Mouse (Mus musculus): Measurements from ENCODE around the gene Fyn. TPM values are rescaled to one million over a fixed set of nuclear protein-coding genes. Genes with fewer than 3 reads are reported as not detected.

Fyn gene
- polyA plus RNA-seq (2015; fragmentation: Nextera tagmentation; extraction: Ambion mirVana) = 72.7 and 79.1 TPM in 2 replicates

- peak within 1 kb of the TSS; percentile 96 for H3K9ac ChIP-seq
- peak within 1 kb of the TSS; percentile 96 for H3K27ac ChIP-seq (replicated peaks)
- peak within 1 kb of the TSS; percentile 81 for H3K4me2 ChIP-seq
- peaks cover 34% of the 10 kb centered on the region for H3K4me1 ChIP-seq (replicated peaks)
- no peaks in the 10 kb centered on the region for H3K27me3 ChIP-seq
- ATAC-seq (ENCODE audit: low FRiP score, low read depth) = no peak
- no peaks in the 10 kb centered on the region for H3K9me3 ChIP-seq
- H3K36me3 ChIP-seq = no peaks in the 10 kb centered on the region
- 33% methylated on average over 8 of the region's 8 CpGs for WGBS
- H3K4me3 ChIP-seq = peak within 1 kb of the TSS; percentile 76
Observed at GRCm38 (mm10) chr10:39368572-39369135, at the start of gene Fyn. Gene Fyn, plus strand, starts transcription at chr10:39368855.

DNA sequence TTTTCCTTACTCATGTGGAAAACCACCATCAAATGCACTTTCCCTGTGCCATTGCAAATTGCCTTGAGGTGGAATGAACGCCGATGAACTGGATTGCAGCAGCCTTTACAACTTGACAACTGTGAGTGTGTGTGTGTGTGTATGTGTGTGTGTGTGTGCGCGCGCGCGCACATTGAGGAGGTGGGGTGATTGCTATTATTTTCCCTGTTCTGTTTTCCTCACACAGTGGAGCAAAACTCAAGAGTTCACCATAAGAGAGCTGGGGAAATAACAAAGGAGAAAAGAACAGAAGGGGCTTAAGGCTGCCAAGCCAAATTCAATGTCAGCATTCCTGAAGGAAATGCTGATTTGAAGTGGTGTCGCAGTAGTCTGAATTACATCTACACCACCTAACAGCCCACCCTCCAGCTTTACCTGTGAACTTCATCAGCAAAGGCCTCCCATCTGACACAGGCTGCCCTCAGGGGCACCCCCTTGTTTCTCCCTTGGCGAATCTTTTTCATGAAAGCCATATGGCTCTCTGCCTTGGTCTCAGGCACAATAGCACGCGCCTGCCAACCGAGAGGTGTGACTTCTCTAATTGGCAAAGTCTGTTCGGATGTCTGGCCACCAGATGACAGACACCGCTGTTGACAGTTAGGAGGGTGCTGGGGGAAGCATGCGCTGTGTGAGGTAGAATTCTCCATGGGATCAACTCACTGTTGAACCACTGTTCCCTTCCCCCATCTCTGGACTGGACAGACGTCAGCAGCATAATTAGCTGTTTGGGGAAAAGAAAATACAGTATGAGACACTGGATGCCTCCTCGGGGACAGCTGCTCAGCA lies 47.6 kb upstream of the Fyn start:
- no peak overlapping the region for H3K9ac ChIP-seq

DNA sequence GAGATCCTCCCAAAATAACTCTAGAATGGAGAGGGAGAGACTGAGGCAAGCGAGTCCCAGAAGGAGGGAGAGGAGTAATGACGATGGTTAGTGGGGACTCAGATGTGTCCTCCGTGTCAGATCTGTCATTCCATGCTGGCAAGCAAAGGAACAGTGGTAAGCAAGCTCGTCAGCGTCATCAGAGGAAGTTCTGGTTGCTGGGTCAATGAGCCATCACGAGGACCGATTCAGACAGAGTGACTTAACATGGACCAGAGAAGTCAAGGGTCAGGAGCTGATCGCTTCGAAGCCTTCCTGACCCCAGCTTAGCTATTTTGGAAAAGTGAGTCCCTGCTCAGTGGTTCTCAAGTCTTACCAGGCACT lies 47.1 kb upstream of the Fyn start:
- no peak overlapping the region for H3K4me3 ChIP-seq
- no peak overlapping the region for H3K27ac ChIP-seq (replicated peaks)
- H3K27me3 ChIP-seq = no peaks in the 10 kb centered on the region
- H3K9me3 ChIP-seq = no peaks in the 10 kb centered on the region
- peak; percentile 44; the same call in 1 of the 2 replicates for ATAC-seq (ENCODE audit: low FRiP score, low read depth)
- peaks cover 9% of the 10 kb centered on the region; the same call in 1 of the 2 replicates for H3K4me1 ChIP-seq (replicated peaks)
- H3K9ac ChIP-seq = no peak overlapping the region
- 51% methylated on average over 9 of the region's 9 CpGs for whole genome bisulfite sequencing
- no peaks in the 10 kb centered on the region for H3K36me3 ChIP-seq
- peak overlapping the region; percentile 1; the same call in 1 of the 2 replicates for H3K4me2 ChIP-seq

More for the DNA sequence above, 47.6 kb upstream of the Fyn start:
- Histone ChIP-seq H3K9me3 (no peaks in the 10 kb centered on the region), H3K27ac (replicated peaks) (0 out of 2 replicates have a peak overlapping the region, but pooled peaks have one; percentile 7), H3K36me3 (no peaks in the 10 kb centered on the region), H3K4me1 (replicated peaks) (peaks cover 9% of the 10 kb centered on the region; the same call in 1 of the 2 replicates), H3K27me3 (no peaks in the 10 kb centered on the region), H3K4me2 (peak overlapping the region; percentile 1; the same call in 1 of the 2 replicates), H3K4me3 (no peak overlapping the region)
- WGBS = 49% methylated on average over 17 of the region's 17 CpGs
- ATAC-seq (ENCODE audit: low FRiP score, low read depth) = peak; percentile 79

- ATAC-seq (ENCODE audit: low FRiP score, low read depth) = no peak
- Histone ChIP-seq H3K9me3 (no peaks in the 10 kb centered on the region), H3K27ac (replicated peaks) (0 out of 2 replicates have a peak overlapping the region, but pooled peaks have one; percentile 38), H3K4me3 (no peak overlapping the region), H3K9ac (no peak overlapping the region), H3K27me3 (no peaks in the 10 kb centered on the region), H3K4me1 (replicated peaks) (peaks cover 9% of the 10 kb centered on the region; the same call in 1 of the 2 replicates), H3K36me3 (no peaks in the 10 kb centered on the region), H3K4me2 (no peak overlapping the region)
- WGBS = 64% methylated on average over 4 of the region's 4 CpGs
Observed at GRCm38 (mm10) chr10:39322143-39322542, 46.5 kb upstream of the Fyn start.

DNA sequence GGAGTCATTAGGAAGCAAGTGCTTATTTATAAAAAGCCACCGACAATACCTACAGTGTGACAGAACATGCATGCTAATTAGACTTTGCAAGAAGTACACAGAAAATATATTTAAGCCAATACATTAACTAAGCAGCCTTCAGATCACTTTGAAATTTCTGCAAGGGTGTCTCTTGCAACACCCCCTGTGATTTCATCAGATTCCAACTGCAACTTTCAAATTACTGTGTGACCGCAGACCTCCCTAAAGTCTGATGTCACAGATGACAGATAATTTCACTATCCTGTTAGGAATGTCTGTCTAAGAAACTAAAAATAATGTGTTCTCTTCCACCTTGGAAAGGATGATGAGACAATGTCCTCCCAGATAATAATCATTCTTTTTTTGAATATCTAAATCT lies 44.4 kb upstream of the Fyn start:
- no peak for ATAC-seq (ENCODE audit: low FRiP score, low read depth)
- Histone ChIP-seq H3K9me3 (no peaks in the 10 kb centered on the region), H3K4me3 (no peak overlapping the region), H3K4me1 (replicated peaks) (peaks cover 9% of the 10 kb centered on the region; the same call in 1 of the 2 replicates), H3K4me2 (no peak overlapping the region), H3K36me3 (no peaks in the 10 kb centered on the region), H3K9ac (no peak overlapping the region), H3K27me3 (no peaks in the 10 kb centered on the region), H3K27ac (replicated peaks) (no peak overlapping the region)
- WGBS = 76% methylated on average over 2 of the region's 2 CpGs

DNA sequence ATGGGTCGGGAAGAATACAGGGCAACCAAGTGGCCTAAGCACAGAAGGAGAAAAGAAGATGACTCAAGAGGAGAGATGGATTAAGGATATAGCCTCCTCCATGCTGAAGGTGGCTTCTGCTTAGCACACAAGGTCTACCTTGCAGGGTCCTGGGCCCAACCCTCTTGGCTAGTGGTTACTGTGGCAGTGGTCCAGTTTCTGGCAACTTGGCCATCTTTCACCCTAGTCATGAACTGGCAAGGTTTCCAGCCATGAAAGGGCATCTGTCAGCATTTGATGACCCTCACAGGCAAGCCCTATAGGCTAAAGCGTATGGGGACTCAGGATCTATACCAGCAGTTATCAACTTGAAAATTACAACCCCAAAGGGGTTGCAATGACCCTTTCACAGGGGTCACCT lies 40.0 kb upstream of the Fyn start:
- Histone ChIP-seq H3K27ac (replicated peaks) (no peak overlapping the region), H3K27me3 (no peaks in the 10 kb centered on the region), H3K4me3 (no peak overlapping the region), H3K36me3 (no peaks in the 10 kb centered on the region), H3K4me1 (replicated peaks) (no peaks in the 10 kb centered on the region), H3K4me2 (no peak overlapping the region), H3K9me3 (peaks cover 4% of the 10 kb centered on the region; the same call in 1 of the 2 replicates), H3K9ac (no peak overlapping the region)
- ATAC-seq (ENCODE audit: low FRiP score, low read depth) = no peak
- 92% methylated on average over 2 of the region's 2 CpGs for WGBS

DNA sequence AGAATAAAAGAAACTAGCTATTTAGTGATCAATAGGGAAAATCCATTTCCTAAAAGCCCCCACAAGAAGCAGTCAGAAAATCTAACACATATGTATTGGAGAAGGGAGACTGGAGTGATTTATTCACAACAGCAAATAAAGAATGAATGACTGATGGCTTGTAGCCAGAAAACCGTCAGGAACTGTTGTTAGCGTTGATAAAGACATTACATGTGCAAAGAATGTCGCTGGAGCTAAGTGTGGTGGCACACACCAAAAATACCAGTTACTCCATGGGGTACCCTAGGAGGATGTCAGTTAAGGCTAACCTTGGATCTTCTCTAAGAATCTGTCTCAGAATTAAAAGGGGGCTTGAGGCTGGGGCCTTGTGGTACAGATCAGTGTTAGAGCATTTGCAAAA lies 34.3 kb upstream of the Fyn start:
- Histone ChIP-seq H3K4me3 (no peak overlapping the region), H3K27ac (replicated peaks) (no peak overlapping the region), H3K9me3 (peaks cover 4% of the 10 kb centered on the region; the same call in 1 of the 2 replicates), H3K4me2 (no peak overlapping the region), H3K36me3 (no peaks in the 10 kb centered on the region), H3K4me1 (replicated peaks) (no peaks in the 10 kb centered on the region), H3K9ac (no peak overlapping the region), H3K27me3 (no peaks in the 10 kb centered on the region)
- ATAC-seq (ENCODE audit: low FRiP score, low read depth) = no peak
- WGBS = 35% methylated on average over 3 of the region's 3 CpGs

DNA sequence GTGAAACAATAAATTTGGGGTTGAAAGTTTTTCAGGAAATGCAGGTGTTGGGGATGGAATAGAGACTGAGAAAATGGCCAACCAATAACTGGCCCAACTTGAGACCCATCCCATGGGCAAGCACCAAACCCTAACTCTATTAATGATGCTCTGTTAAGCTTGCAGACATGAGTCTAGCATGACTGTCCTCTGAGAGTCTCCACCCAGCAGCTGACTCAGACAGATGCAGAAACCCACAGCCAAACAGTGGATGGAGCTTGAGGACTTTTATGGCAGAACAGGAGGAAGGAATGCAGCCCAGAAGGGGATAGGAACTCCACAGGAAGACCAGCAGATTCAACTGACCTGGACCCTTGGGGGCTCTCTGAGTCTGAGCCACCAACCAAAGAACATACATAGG lies 32.8 kb upstream of the Fyn start:
- Histone ChIP-seq H3K9me3 (peaks cover 4% of the 10 kb centered on the region; the same call in 1 of the 2 replicates), H3K9ac (no peak overlapping the region), H3K27ac (replicated peaks) (no peak overlapping the region), H3K4me2 (no peak overlapping the region), H3K36me3 (no peaks in the 10 kb centered on the region), H3K27me3 (no peaks in the 10 kb centered on the region), H3K4me3 (no peak overlapping the region), H3K4me1 (replicated peaks) (no peaks in the 10 kb centered on the region)
- no peak for ATAC-seq (ENCODE audit: low FRiP score, low read depth)

GRCm38 (mm10) chr10:39339189-39339968 lies 29.3 kb upstream of the Fyn start:
- H3K27ac ChIP-seq (replicated peaks) = no peak overlapping the region
- ATAC-seq (ENCODE audit: low FRiP score, low read depth) = no peak
- no peaks in the 10 kb centered on the region for H3K9me3 ChIP-seq
- 81% methylated on average over 2 of the region's 2 CpGs for WGBS
- H3K36me3 ChIP-seq = no peaks in the 10 kb centered on the region
- no peak overlapping the region for H3K4me3 ChIP-seq
- no peak overlapping the region for H3K9ac ChIP-seq
- no peaks in the 10 kb centered on the region for H3K27me3 ChIP-seq
- no peak overlapping the region for H3K4me2 ChIP-seq
- no peaks in the 10 kb centered on the region for H3K4me1 ChIP-seq (replicated peaks)

DNA sequence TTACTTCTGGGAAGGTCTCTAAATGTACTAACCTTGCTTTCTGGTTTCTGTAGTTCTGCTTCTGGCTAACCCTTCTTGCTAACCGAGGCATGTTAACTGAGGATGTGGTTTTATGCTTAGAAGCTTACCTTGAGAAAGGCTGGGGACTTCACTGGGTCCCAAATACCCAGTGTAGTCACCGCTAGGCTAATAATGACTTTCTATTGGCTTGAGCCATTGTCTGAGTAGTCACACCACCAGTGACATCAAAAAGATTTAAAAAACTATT lies 28.8 kb upstream of the Fyn start:
- Histone ChIP-seq H3K27me3 (no peaks in the 10 kb centered on the region), H3K9ac (no peak overlapping the region), H3K4me2 (no peak overlapping the region), H3K4me3 (no peak overlapping the region), H3K4me1 (replicated peaks) (no peaks in the 10 kb centered on the region), H3K9me3 (no peaks in the 10 kb centered on the region), H3K27ac (replicated peaks) (no peak overlapping the region), H3K36me3 (no peaks in the 10 kb centered on the region)
- no peak for ATAC-seq (ENCODE audit: low FRiP score, low read depth)
- WGBS = 94% methylated on average over 2 of the region's 2 CpGs

DNA sequence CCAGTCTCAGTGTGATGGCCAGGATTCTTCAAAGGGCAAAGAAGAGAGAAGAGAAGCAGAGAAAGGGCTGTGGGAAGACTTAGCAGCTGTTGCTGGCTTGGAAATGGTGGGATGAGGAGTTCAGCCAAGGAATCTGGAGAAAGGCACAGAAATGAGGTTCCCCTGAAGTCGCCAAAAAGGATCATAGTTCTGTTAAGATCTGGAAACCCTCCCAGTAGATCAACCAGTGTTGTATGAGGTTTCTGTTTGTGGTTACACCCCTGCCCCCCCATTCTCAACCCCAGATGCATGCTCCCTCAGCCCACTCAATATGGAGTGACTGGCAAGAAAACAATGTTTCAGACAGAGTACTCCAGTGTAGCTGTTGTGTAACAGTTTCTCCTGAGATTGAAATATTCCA lies 25.1 kb upstream of the Fyn start:
- no peak overlapping the region for H3K4me3 ChIP-seq
- no peaks in the 10 kb centered on the region for H3K9me3 ChIP-seq
- no peak overlapping the region for H3K9ac ChIP-seq
- WGBS = 93% methylated on average over 1 of the region's 1 CpGs
- H3K4me1 ChIP-seq (replicated peaks) = no peaks in the 10 kb centered on the region
- H3K27ac ChIP-seq (replicated peaks) = no peak overlapping the region
- H3K4me2 ChIP-seq = no peak overlapping the region
- H3K36me3 ChIP-seq = no peaks in the 10 kb centered on the region
- no peak for ATAC-seq (ENCODE audit: low FRiP score, low read depth)
- no peaks in the 10 kb centered on the region for H3K27me3 ChIP-seq

DNA sequence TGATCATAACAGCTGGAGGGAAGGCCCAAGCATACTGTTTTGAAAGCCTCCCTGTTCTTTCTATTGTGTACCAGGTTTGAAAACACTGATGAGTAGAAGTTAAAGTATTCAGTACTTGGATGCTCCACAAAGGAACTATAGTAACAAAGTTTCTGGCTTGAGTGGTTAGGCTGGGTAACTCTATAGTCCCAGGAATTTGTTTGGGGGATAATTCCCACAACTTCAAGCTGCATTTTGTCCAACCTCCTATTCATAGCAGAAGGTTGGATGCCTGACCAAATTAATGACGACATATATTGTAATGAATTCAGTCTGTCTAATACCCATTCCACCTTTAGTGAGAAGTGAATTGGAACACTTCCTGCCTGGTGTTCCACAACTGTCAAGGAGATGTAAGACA lies 22.7 kb upstream of the Fyn start:
- H3K27me3 ChIP-seq = no peaks in the 10 kb centered on the region
- H3K36me3 ChIP-seq = no peaks in the 10 kb centered on the region
- no peak for ATAC-seq (ENCODE audit: low FRiP score, low read depth)
- H3K4me2 ChIP-seq = no peak overlapping the region
- H3K4me1 ChIP-seq (replicated peaks) = no peaks in the 10 kb centered on the region
- H3K4me3 ChIP-seq = no peak overlapping the region
- no peak overlapping the region for H3K27ac ChIP-seq (replicated peaks)
- no peaks in the 10 kb centered on the region for H3K9me3 ChIP-seq
- no peak overlapping the region for H3K9ac ChIP-seq
- WGBS = 70% methylated on average over 1 of the region's 1 CpGs

Data from hindbrain, embryonic 15.5 days (tissue).